Mouse (Mus musculus) stomach, embryonic 16.5 days (tissue): ENCODE results near the gene Hdac4. TPM values are rescaled to one million over a fixed set of nuclear protein-coding genes. Genes with fewer than 3 reads are reported as not detected.

Experiments used
- ATAC-seq: fragments of 200-750 bp; cut with Nextera tagmentation; 2 replicates; pipeline ENCODE4 v1.8.0; 2017; ENCODE audit warnings: moderate number of reproducible peaks, moderate TSS enrichment; ENCODE audit not compliant: insufficient read depth, low FRiP score
- H3K27ac ChIP-seq: fragments of 300-500 bp; sonication (generic); 2 replicates; pipeline ENCODE4 v1.5.1; 2014; ENCODE audit warnings: low read length
- H3K27me3 ChIP-seq: fragments of 300-500 bp; sonication (generic); 2 replicates; pipeline ENCODE4 v1.6.1; 2014; ENCODE audit warnings: low read length, control low read depth, mixed read lengths; ENCODE audit not compliant: control insufficient read depth, insufficient read depth
- H3K36me3 ChIP-seq: fragments of 300-500 bp; sonication (generic); 2 replicates; pipeline ENCODE4 v1.6.1; 2014; ENCODE audit warnings: low read length; ENCODE audit not compliant: control insufficient read depth, insufficient read depth
- H3K4me1 ChIP-seq: fragments of 300-500 bp; sonication (generic); 2 replicates; pipeline ENCODE4 v1.6.1; 2014; ENCODE audit warnings: low read length, control low read depth, mixed read lengths; ENCODE audit not compliant: control insufficient read depth, insufficient read depth
- H3K4me2 ChIP-seq: fragments of 300-500 bp; sonication (generic); 2 replicates; pipeline ENCODE4 v1.6.1; 2014; ENCODE audit warnings: low read depth, low read length, mixed read lengths
- H3K4me3 ChIP-seq: fragments of 300-500 bp; sonication (generic); replicated peaks from 2 replicates; pipeline ENCODE4 v1.5.1; 2014; ENCODE audit warnings: mild to moderate bottlenecking, low read length
- H3K9ac ChIP-seq: fragments of 300-500 bp; sonication (generic); 2 replicates; pipeline ENCODE4 v1.6.1; 2014; ENCODE audit warnings: low read length
- H3K9me3 ChIP-seq: fragments of 300-500 bp; sonication (generic); replicated peaks from 2 replicates; pipeline ENCODE4 v1.6.1; 2016; ENCODE audit warnings: low read length, control low read depth; ENCODE audit not compliant: control insufficient read depth
- WGBS: fragments of 180-500 bp; shearing (Covaris S2); extraction: QIAGEN DNeasy Blood & Tissue Kit; methylation state at CpG from one replicate; pipeline ENCODE4 v1.1.7; 2014; 5-methylcytosine and 5-hydroxymethylcytosine counted together
- polyA plus RNA-seq: library from polyadenylated mRNA; unstranded; fragments of >200 nt; fragmentation: Nextera tagmentation; extraction: Ambion mirVana; gene quantifications from 2 replicates; pipeline ENCODE4 v1.2.1, GENCODE M21; 2015

The Hdac4 gene
- polyA plus RNA-seq, 1 experiment from 2014 or later: 15.7 TPM

DNA sequence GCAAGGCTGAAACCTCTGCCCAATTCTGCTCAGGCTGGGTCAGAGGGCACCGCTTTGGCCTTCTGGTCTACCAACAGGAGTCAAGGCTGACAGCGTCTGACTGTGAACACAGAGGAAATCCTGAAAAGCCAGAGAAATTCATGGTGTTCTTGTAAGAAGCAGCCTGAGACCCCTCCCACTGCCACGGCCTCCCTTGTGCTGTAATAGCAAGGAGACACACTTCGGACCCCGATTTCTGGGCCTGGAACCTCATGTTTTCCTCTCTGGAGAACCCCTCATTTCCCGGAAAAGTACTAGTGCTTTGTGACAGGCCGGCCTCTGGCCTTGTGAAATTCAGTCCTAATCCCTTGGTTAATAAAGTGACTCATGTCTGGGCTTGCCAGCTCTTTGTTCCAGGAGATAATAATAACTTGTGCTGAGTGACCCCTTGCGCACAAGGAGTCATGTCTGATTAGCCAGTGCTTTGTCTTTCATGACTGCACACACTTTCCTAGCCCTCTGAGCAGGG lies 19.7 kb upstream of the Hdac4 start:
- ATAC-seq: peak; percentile 57; the same call in 1 of the 2 replicates
- Histone ChIP-seq H3K9me3 (no peaks in the 10 kb centered on the region), H3K4me2 (no peak overlapping the region), H3K4me3 (no peak overlapping the region), H3K4me1 (no peaks in the 10 kb centered on the region), H3K27ac (peak overlapping the region; percentile 0; the same call in 1 of the 2 replicates), H3K36me3 (no peaks in the 10 kb centered on the region), H3K9ac (no peak overlapping the region), H3K27me3 (no peaks in the 10 kb centered on the region)
- 79% methylated on average over 8 of the region's 8 CpGs for WGBS

DNA sequence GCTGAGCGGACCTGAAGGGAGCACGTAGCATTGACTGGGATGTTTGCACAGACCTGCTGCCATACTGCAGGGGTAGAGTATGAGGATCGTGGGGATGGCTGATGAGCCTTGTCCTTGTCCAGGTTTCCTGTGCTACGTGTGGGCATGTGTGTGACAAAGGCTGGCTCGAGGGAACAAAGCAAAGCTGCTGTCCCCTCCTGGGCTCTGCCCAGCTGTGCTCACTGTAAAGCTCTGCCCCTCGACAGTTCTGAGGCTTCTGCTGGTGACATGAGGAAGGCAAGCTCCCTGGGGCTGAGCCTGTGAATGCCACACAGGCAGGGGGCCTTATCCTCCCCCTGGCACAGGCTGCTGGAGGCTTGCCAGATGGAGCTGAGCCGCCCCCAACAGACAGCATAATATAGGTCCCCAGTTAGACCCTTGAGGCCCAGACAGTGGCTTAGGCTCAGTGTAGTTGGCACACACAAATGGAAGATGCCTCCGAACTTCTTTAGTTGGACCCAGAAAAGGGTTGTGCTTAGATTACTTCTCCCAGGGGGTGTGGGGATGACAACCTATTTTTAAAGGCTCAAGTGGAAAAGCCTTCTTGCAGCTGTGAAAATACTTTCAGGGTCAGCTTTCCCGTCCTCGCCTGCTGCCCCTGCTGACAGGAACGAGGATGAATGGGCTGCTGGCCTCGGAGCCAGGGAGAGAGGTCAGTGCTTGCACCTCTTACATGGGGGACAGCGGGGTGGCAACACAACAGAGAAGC lies 16.7 kb upstream of the Hdac4 start:
- 39% methylated on average over 13 of the region's 13 CpGs for WGBS
- Histone ChIP-seq H3K4me1 (no peaks in the 10 kb centered on the region), H3K27me3 (no peaks in the 10 kb centered on the region), H3K4me2 (no peak overlapping the region), H3K36me3 (no peaks in the 10 kb centered on the region), H3K27ac (no peak overlapping the region), H3K4me3 (no peak overlapping the region), H3K9me3 (no peaks in the 10 kb centered on the region), H3K9ac (no peak overlapping the region)
- ATAC-seq: peak; percentile 59

DNA sequence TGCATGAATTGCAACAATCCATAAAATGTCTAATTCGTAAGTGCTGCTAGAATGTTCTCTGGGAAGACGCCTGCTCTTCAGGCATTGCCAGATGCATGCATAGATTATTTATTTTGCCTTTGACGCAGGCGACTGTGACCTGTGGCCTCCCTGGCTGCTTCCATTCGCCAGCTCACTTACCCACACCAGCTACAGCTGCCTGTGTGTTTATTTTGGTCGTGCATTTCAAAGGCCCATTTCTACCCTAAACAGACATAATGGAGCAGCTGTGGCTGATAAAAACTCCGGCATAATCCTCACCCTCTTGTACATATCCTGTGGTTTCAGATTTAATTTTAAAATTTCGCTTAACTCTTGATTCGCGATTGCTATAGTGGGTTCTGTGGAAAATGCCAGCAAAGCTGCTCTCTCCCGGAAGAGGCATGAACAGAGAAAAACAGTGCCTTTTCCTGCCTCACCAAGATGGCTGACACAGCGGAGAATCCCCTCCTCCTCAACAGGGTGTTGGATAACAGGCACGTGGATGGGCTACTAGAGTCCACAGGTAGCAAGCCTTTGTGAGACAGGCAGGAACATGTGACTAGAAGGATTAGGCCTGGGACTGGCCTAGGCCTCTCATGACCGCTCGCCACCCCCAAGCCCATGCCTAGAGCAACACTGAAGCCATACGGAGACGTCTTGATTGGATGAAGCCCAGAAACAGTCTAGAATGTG lies 7.3 kb upstream of the Hdac4 start:
- Histone ChIP-seq H3K9ac (no peak overlapping the region), H3K4me1 (no peaks in the 10 kb centered on the region), H3K4me3 (no peak overlapping the region), H3K4me2 (no peak overlapping the region), H3K27ac (no peak overlapping the region), H3K27me3 (no peaks in the 10 kb centered on the region), H3K9me3 (no peaks in the 10 kb centered on the region), H3K36me3 (no peaks in the 10 kb centered on the region)
- ATAC-seq: no peak
- WGBS: 62% methylated on average over 17 of the region's 17 CpGs

DNA sequence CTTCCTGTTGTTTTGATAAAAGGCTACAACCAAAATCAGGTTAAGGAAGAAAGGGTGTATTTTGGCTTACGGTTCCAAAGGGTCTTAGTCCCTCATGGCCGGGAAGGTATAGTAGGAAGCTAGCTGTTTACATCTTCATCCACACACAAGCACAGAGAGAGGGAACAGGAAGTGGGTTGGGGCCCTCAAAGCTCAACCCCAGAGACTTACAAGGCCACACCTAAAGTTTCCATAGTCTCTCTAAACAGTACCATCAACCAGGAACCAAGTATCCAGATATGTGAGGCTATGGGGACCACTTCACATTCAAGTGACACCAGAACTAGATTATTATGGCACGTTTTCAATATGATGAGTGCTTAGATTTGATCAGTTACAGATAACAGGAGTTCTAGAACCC lies 5.0 kb downstream of the Hdac4 start:
- no peak overlapping the region for H3K4me3 ChIP-seq
- no peak overlapping the region for H3K27ac ChIP-seq
- no peak overlapping the region for H3K9ac ChIP-seq
- no peaks in the 10 kb centered on the region for H3K9me3 ChIP-seq
- WGBS: 77% methylated on average over 3 of the region's 3 CpGs
- H3K27me3 ChIP-seq: no peaks in the 10 kb centered on the region
- no peak for ATAC-seq
- no peak overlapping the region for H3K4me2 ChIP-seq
- H3K36me3 ChIP-seq: no peaks in the 10 kb centered on the region
- H3K4me1 ChIP-seq: no peaks in the 10 kb centered on the region

DNA sequence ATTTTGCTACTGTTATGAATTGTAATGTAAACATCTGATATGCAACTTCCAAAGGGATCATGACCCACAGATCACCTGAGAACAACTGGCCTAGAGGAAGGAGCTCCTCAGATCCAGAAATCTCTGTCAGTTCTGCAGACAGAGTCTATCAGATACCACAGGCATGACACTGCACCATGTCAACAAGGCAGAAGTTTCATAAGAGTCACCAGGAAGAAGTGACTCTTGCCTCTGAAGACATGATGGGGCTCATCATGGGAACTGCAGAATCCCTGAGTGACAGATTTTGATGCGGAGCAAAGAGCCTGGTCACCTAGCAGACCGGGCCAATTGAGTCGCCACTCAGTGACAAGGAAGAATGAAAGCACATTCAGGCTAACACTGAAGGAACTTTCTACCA lies 8.4 kb downstream of the Hdac4 start:
- ATAC-seq: no peak
- Histone ChIP-seq H3K36me3 (no peaks in the 10 kb centered on the region), H3K27ac (no peak overlapping the region), H3K9ac (no peak overlapping the region), H3K4me2 (no peak overlapping the region), H3K27me3 (no peaks in the 10 kb centered on the region), H3K9me3 (no peaks in the 10 kb centered on the region), H3K4me1 (no peaks in the 10 kb centered on the region), H3K4me3 (no peak overlapping the region)
- WGBS: 88% methylated on average over 3 of the region's 3 CpGs

DNA sequence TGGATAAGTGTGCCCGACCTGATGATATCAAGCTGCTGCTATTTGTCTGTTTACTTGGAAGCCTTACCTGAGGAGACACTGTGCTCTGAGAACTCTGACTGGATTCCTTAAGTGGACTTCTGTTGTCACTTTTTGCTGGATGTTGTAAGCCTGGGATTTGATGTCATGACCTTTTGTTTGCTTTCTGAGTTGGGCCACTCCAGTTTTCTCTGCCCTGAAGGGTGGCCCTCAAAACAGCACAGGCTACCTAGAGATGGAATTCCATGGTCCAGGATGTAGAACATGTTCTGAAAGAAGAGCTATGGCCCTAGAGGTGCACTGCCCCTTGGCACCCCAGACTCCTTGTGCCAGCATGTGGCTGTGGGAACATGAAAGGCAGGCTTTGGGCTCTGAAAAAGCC lies 10.9 kb downstream of the Hdac4 start:
- ATAC-seq: no peak
- H3K4me2 ChIP-seq: no peak overlapping the region
- H3K36me3 ChIP-seq: no peaks in the 10 kb centered on the region
- 57% methylated on average over 1 of the region's 1 CpGs for WGBS
- H3K9ac ChIP-seq: no peak overlapping the region
- H3K27ac ChIP-seq: no peak overlapping the region
- no peaks in the 10 kb centered on the region for H3K27me3 ChIP-seq
- H3K4me3 ChIP-seq: no peak overlapping the region
- 0 out of 2 replicates have a peak, but pooled peaks cover 5% of the 10 kb centered on the region for H3K4me1 ChIP-seq
- no peaks in the 10 kb centered on the region for H3K9me3 ChIP-seq

DNA sequence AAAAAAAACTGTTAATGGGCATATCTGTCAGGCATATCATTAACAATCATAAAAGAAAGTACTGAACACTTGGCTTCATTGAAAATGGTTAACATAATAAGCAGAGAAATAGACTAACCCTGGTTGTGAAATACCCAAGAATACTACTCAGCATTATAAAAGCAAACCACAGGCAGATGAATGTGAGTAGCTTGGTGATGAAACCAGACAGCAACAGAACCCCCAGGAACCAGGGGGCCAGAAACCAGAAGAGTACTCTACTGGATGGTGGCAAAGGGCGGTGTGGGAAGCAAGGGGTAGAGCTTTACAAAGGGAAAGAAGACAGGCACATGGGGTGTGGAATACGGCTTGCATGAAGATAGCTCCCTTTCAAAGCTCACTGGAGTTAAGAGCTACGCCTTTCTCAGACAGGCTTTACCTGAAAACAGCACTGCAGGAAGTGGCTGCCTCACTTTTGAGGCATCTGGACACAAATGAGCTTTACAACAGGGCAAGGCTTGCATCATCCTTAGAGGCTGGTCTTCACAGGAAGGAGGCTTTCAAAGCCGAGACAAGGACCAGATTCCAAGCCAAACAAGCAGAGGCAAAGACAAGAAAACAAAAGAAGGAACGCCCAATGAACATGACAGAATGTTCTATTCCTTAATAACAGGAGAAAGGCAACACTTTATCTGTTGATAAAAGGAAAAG lies 12.3 kb downstream of the Hdac4 start:
- Histone ChIP-seq H3K9ac (no peak overlapping the region), H3K4me2 (no peak overlapping the region), H3K4me3 (no peak overlapping the region), H3K27me3 (no peaks in the 10 kb centered on the region), H3K4me1 (peaks cover 14% of the 10 kb centered on the region), H3K9me3 (no peaks in the 10 kb centered on the region), H3K36me3 (no peaks in the 10 kb centered on the region), H3K27ac (peak overlapping the region; percentile 57)
- no peak for ATAC-seq
- 78% methylated on average over 5 of the region's 5 CpGs for WGBS

DNA sequence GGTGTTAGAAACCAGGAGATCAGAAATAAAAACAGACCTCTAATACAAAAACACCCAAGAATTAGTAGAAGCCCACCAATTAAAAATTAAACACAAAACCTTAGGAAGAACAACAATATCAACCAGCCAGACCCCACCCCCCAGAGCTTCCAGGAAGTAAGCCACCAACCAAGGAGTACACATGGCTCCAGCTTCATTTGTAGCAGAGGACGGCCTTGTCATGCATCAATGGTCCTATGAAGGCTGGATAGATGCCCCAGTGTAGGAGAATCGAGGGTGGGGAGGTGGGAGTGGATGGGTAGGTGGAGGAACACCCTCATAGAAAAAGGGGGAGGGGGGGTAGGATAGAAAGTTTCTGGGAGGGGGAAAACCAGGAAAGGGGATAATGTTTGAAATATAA lies 13.5 kb downstream of the Hdac4 start:
- Histone ChIP-seq H3K27me3 (no peaks in the 10 kb centered on the region), H3K27ac (no peak overlapping the region), H3K36me3 (no peaks in the 10 kb centered on the region), H3K4me3 (no peak overlapping the region), H3K9ac (no peak overlapping the region), H3K9me3 (no peaks in the 10 kb centered on the region), H3K4me1 (peaks cover 27% of the 10 kb centered on the region), H3K4me2 (no peak overlapping the region)
- WGBS: 70% methylated on average over 2 of the region's 2 CpGs
- no peak for ATAC-seq
